Mouse (Mus musculus): ENCODE measurements around the gene Abcb1b. TPM values are rescaled to one million over a fixed set of nuclear protein-coding genes. Genes with fewer than 3 reads are reported as not detected.

The Abcb1b gene
- polyA plus RNA-seq, 1 experiment from 2014 or later, result 1.9 TPM

- WGBS, result 82% methylated on average over 8 of the region's 8 CpGs
- H3K36me3 ChIP-seq (ENCODE audit: control insufficient read depth, insufficient read depth, low read length), result no peaks in the 10 kb centered on the region
- H3K4me1 ChIP-seq (ENCODE audit: control insufficient read depth, insufficient read depth, low read length), result no peaks in the 10 kb centered on the region
Measured at GRCm38 (mm10) chr5:8911567-8912198, 113.7 kb downstream of the Abcb1b start.

More at GRCm38 (mm10) chr5:8911567-8912198, 113.7 kb downstream of the Abcb1b start:
- Histone ChIP-seq H3K9me3 (ENCODE audit: control insufficient read depth, low read length) (no peaks in the 10 kb centered on the region), H3K27ac (ENCODE audit: low read length) (no peak overlapping the region), H3K27me3 (replicated peaks; ENCODE audit: control insufficient read depth, insufficient read depth, low read length) (no peaks in the 10 kb centered on the region), H3K9ac (ENCODE audit: low read depth, low read length) (no peak overlapping the region), H3K4me3 (ENCODE audit: low read length) (no peak overlapping the region), H3K4me2 (ENCODE audit: low read depth, low read length) (no peak overlapping the region)
- ATAC-seq, result no peak

Other genes starting within 250 kb of the Abcb1b start
- gene Rundc3b, start 175.2 kb upstream of the Abcb1b start, polyA plus RNA-seq (2015; fragmentation: Nextera tagmentation; extraction: Ambion mirVana), result 5.4 and 6.1 TPM in 2 replicates
- gene Abcb1a, start 138.1 kb upstream of the Abcb1b start, polyA plus RNA-seq (2015; fragmentation: Nextera tagmentation; extraction: Ambion mirVana), result 9.0 and 11.9 TPM in 2 replicates
- 0.45 and 0.88 TPM in 2 replicates for gene Abcb4, start 95.6 kb downstream of the Abcb1b start, polyA plus RNA-seq (2015; fragmentation: Nextera tagmentation; extraction: Ambion mirVana)
- 63.0 and 77.2 TPM in 2 replicates for gene Crot, start 199.2 kb downstream of the Abcb1b start, polyA plus RNA-seq (2015; fragmentation: Nextera tagmentation; extraction: Ambion mirVana)

Data from intestine, embryonic 16.5 days (tissue).